In genomic region chr4:66478601-66479217, GRCm38 (mm10) we compare ENCODE assay signal across 15 mouse cellular contexts.
DNase-seq lines count a peak whose midpoint lies in the region; ATAC-seq and TF ChIP-seq lines count a peak whose summit lies in the region.
"Had no signal": no experiment of that assay in that cellular context is flagged by ENCODE, and none has a peak within 500 bp of the region (broad histone marks: within the 10 kb centered on the region; RNA-seq: fewer than 3 reads in every experiment).

No protein-coding gene starts in this region.

- TF ChIP-seq POLR2A in heart, adult 2 months (IDR thresholded peaks at IDR 0.05; ENCODE audit: insufficient read depth, low read depth, low read length): no peak

- no peak for TF ChIP-seq CTCF in heart, adult 2 months (IDR thresholded peaks at IDR 0.05)

- no peaks in the 10 kb centered on the region for H3K9me3 ChIP-seq in neural tube, embryonic 15.5 days (replicated peaks)

- H3K4me1 ChIP-seq in neural tube, embryonic 15.5 days: peaks cover 6% of the 10 kb centered on the region; the same call in 1 of the 2 replicates
- H3K4me1 ChIP-seq in heart, adult 2 months (ENCODE audit: control insufficient read depth, insufficient read depth, low read length): no peaks in the 10 kb centered on the region

- H3K4me3 ChIP-seq in neural tube, embryonic 15.5 days (replicated peaks): no peak overlapping the region
- H3K4me3 ChIP-seq in heart, adult 2 months: no peak overlapping the region

- H3K36me3 ChIP-seq in neural tube, embryonic 15.5 days: no peaks in the 10 kb centered on the region
- no peaks in the 10 kb centered on the region for H3K36me3 ChIP-seq in heart, adult 2 months (ENCODE audit: control insufficient read depth, insufficient read depth, low read length)

- peak; percentile 10 for DNase-seq in embryo, embryonic 10 days (ENCODE audit: low spot score)
- DNase-seq in embryo, embryonic 9.5 days (ENCODE audit: extremely low spot score): no peak
- DNase-seq in kidney, adult 11 months: peak; percentile 4
- peak; percentile 51 for DNase-seq in kidney, postnatal 14 days
- no peak for DNase-seq in heart, adult 2 months
- DNase-seq in left cerebral cortex, adult 9 months (ENCODE audit: low spot score in 2 of 2): no peak
- DNase-seq: adrenal gland, postnatal 14 days; B cell, adult 2 months; heart, postnatal 36 days; layer of hippocampus, adult 9-11 months had no signal

- 59% methylated on average over 8 of the region's 8 CpGs for WGBS in neural tube, embryonic 15.5 days
- 77% methylated on average over 8 of the region's 8 CpGs for WGBS in heart, adult 2 months

- ATAC-seq in neural tube, embryonic 15.5 days (ENCODE audit: low FRiP score): peak; percentile 45; the same call in 1 of the 2 replicates
- ATAC-seq: inflammation-experienced regulatory T-cells, adult 6 months had no signal

- no peak overlapping the region for H3K4me2 ChIP-seq in neural tube, embryonic 15.5 days
- H3K4me2 ChIP-seq: heart, embryonic 11.5 days; liver, embryonic 11.5 days had no signal

- intact Hi-C loops in heart, adult 2 months (cut with DNase I): no loop called here

- H3K27me3 ChIP-seq in neural tube, embryonic 15.5 days (replicated peaks): no peaks in the 10 kb centered on the region
- no peaks in the 10 kb centered on the region for H3K27me3 ChIP-seq in heart, adult 2 months (ENCODE audit: control insufficient read depth, insufficient read depth, low read length)

- H3K9ac ChIP-seq in neural tube, embryonic 15.5 days (replicated peaks): no peak overlapping the region
- H3K9ac ChIP-seq in heart, adult 2 months (ENCODE audit: low read depth, low read length): no peak overlapping the region

- TF ChIP-seq EP300 in heart, adult 2 months (IDR thresholded peaks at IDR 0.05; ENCODE audit: insufficient read depth, low read depth, low read length): no peak

- H3K27ac ChIP-seq in neural tube, embryonic 15.5 days (replicated peaks): 0 out of 2 replicates have a peak overlapping the region, but pooled peaks have one; percentile 10
- H3K27ac ChIP-seq in heart, adult 2 months: no peak overlapping the region
- H3K27ac ChIP-seq: stomach, postnatal 0 days had no signal

- no peaks in the 10 kb centered on the region for H3K79me2 ChIP-seq in heart, adult 2 months (replicated peaks; ENCODE audit: control insufficient read depth, insufficient read depth, low read length)

Comparison
In these comparisons a context has a peak if more than half of its experiments do, and no peak if none do; other contexts are left out.
1. DNase-seq: peak in embryo, embryonic 10 days (single experiment), kidney, adult 11 months (single experiment) and kidney, postnatal 14 days (single experiment); none in embryo, embryonic 9.5 days (single experiment), heart, adult 2 months (0 of 2) and left cerebral cortex, adult 9 months (0 of 2).